Mouse (Mus musculus): ENCODE data around the gene Mrpl14. TPM values are rescaled to one million over a fixed set of nuclear protein-coding genes. Genes with fewer than 3 reads are reported as not detected.

Mrpl14 gene
- polyA plus RNA-seq, 1 experiment from 2014 or later = 150 TPM

DNA sequence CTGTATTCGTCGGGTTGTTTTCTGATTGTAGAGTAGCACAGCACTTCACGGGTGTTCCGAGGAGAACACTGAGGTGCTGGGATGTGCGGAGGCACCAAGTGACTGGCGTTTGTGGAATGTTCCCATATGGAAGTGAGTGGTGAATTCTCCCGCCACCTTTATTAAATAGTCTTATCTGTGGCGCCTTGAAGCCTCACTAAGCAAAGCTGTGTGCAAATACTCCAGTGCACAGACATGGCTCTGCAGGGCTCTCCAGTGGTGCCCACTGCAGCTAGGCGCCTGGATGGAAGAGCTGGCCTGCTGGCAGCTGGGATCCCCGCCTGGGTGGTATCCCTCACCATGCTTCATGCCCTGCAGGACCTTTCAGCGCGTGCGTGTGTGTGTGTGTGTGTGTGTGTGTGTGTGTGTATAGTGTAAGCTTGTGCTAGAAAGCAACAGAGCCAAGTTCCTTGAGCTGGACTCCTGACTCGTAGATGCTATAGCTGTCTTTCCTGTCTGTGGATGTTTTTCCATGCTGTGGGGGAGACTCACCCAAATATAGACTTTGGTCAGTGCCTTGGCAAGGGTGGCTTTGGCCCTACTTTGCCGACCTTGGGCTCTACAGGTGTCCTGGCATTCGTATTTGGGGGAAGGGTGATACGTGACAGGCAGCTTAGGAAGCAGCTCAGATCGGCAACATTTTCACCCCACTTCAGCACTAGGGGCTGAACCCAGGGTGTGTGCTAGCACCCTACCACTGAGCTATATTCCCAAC lies 7.9 kb downstream of the Mrpl14 start:
- 88% methylated on average over 18 of the region's 18 CpGs for WGBS
- Histone ChIP-seq H3K4me1 (replicated peaks) (peaks cover 22% of the 10 kb centered on the region; the same call in 1 of the 2 replicates), H3K27me3 (ENCODE audit: insufficient read depth, poor library complexity, severe bottlenecking) (no peaks in the 10 kb centered on the region), H3K36me3 (peaks cover 22% of the 10 kb centered on the region), H3K9me3 (no peaks in the 10 kb centered on the region), H3K27ac (no peak overlapping the region), H3K4me3 (no peak overlapping the region)
- no peak for DNase-seq (ENCODE audit: low spot score)

DNA sequence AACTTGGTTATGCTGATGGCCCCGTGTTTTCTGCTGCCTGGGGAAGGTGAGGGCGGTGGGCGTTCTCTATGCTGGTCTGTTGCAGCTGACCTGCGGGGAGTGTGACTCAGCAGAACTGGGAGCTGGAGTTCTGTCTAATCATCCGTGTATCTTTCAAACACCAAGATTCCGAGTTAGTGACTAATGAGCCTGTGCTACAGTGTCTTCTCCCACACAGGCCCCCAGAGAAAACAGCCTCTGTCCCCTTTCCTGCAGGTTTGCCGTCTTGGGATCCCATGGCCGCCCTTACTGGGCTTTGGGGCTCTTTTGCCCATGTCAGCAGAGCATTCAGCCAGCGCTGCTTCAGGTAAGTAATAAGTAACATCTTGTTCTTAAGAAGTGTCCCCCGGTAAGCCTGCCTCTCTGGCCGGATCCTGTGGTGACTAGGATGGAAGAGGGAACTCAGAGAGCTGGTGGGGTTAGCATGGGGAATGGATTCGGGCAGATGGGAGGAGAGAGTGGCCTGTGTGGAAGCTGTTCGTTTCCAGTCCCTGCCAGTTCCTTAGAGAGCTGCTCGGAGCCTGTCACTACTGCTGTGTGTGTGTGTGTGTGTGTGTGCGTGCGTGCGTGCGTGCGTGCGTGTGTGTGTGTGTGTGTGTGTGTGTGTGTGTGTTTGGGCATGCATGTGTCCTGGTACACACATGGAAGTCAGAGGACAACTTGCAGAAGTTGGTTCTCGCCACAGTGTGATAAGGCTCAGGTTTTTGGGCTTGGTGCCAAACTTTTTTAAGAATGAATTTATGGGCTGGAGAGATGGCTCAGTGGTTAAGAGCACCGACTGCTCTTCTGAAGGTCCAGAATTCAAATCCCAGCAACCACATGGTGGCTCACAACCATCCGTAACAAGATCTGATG lies 9.4 kb downstream of the Mrpl14 start:
- Histone ChIP-seq H3K4me3 (0 out of 2 replicates have a peak overlapping the region, but pooled peaks have one; percentile 6), H3K36me3 (peaks cover 29% of the 10 kb centered on the region), H3K27me3 (ENCODE audit: insufficient read depth, poor library complexity, severe bottlenecking) (no peaks in the 10 kb centered on the region), H3K9me3 (no peaks in the 10 kb centered on the region), H3K27ac (no peak overlapping the region; the same call in 1 of the 2 replicates), H3K4me1 (replicated peaks) (peaks cover 32% of the 10 kb centered on the region)
- 80% methylated on average over 23 of the region's 23 CpGs for WGBS
- no peak for DNase-seq (ENCODE audit: low spot score)

DNA sequence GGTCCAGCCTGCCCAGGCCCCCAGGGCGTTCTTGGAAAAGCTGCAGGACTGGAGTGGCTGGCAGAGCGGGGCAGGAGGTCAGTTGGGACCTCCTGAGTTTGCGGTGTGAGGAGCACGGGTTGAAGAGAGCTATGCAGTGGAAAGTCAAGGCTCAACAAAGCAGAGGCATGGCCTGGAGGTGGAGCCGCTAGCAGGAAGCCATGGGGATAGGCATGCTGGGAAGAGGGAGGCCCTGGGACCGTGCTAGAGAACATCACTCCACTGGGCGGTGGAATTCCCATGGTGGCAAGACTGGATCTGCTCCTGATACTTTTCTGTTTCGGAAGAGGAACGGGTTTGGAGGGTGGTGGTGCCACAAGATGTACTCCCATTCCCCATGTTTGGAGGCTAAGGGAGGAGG lies 10.9 kb downstream of the Mrpl14 start:
- peaks cover 44% of the 10 kb centered on the region for H3K4me1 ChIP-seq (replicated peaks)
- WGBS = 92% methylated on average over 9 of the region's 9 CpGs
- no peak for DNase-seq (ENCODE audit: low spot score)
- H3K9me3 ChIP-seq = no peaks in the 10 kb centered on the region
- H3K27me3 ChIP-seq (ENCODE audit: insufficient read depth, poor library complexity, severe bottlenecking) = no peaks in the 10 kb centered on the region
- H3K4me3 ChIP-seq = no peak overlapping the region
- peaks cover 29% of the 10 kb centered on the region for H3K36me3 ChIP-seq
- no peak overlapping the region for H3K27ac ChIP-seq

DNA sequence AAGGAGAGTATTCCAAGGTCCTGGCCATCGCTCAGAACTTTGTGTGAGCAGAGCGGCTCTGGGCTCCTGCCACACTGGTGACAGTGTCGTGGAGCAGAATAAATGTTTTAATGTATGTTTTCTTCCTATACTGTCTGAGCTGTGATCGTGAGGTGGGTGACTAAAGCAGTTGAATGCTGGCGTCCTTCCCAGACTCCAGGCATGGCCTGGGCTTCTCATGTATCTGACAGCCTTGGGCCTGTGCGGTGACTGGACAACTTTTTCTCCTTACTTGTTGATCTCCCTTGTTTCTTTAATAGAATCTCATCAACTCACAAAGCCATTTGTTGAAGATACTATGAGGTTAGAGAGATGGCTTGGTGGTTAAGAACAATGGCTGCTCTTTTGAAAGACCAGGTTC lies 12.2 kb downstream of the Mrpl14 start:
- no peak for DNase-seq (ENCODE audit: low spot score)
- no peak overlapping the region for H3K4me3 ChIP-seq
- H3K4me1 ChIP-seq (replicated peaks) = peaks cover 45% of the 10 kb centered on the region
- H3K27me3 ChIP-seq (ENCODE audit: insufficient read depth, poor library complexity, severe bottlenecking) = no peaks in the 10 kb centered on the region
- H3K9me3 ChIP-seq = no peaks in the 10 kb centered on the region
- H3K27ac ChIP-seq = no peak overlapping the region
- WGBS = 95% methylated on average over 6 of the region's 6 CpGs
- peaks cover 29% of the 10 kb centered on the region for H3K36me3 ChIP-seq

DNA sequence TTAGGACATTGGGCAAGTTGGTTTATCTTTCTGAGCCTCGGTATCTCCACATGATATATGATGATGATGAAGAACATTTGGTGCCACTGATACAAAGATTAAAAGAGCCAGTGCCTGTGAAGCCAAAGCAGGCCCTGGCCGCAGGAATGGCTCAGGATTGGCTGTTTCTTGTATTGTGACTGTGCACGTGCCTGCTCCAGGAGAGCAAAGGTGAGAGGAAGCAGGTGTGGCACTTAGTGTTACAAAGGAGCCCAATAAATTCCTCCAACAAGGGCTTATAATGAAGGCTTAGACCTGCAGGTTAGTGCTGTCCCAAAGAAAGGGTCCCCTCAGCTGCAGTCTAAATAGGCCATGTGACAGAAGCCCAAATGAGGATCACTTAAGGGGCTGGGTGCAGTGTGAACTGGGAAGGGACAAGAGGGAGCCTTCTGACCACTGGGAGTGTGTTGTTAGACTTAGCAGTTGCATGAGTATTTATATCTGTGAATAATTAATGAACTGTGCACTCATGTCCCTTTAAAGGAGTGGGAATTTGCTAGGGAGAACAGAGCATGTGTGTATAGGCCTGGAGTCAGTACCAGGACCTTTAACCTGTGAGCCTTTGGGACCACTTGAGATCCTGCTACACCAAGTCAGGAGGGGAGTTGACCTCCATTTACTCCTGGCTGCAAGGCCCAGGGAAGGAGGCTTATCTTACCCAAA lies 13.1 kb downstream of the Mrpl14 start:
- no peaks in the 10 kb centered on the region for H3K27me3 ChIP-seq (ENCODE audit: insufficient read depth, poor library complexity, severe bottlenecking)
- peaks cover 29% of the 10 kb centered on the region for H3K36me3 ChIP-seq
- no peak overlapping the region for H3K4me3 ChIP-seq
- H3K27ac ChIP-seq = no peak overlapping the region
- H3K4me1 ChIP-seq (replicated peaks) = peaks cover 37% of the 10 kb centered on the region
- 90% methylated on average over 3 of the region's 3 CpGs for WGBS
- H3K9me3 ChIP-seq = no peaks in the 10 kb centered on the region
- no peak for DNase-seq (ENCODE audit: low spot score)

DNA sequence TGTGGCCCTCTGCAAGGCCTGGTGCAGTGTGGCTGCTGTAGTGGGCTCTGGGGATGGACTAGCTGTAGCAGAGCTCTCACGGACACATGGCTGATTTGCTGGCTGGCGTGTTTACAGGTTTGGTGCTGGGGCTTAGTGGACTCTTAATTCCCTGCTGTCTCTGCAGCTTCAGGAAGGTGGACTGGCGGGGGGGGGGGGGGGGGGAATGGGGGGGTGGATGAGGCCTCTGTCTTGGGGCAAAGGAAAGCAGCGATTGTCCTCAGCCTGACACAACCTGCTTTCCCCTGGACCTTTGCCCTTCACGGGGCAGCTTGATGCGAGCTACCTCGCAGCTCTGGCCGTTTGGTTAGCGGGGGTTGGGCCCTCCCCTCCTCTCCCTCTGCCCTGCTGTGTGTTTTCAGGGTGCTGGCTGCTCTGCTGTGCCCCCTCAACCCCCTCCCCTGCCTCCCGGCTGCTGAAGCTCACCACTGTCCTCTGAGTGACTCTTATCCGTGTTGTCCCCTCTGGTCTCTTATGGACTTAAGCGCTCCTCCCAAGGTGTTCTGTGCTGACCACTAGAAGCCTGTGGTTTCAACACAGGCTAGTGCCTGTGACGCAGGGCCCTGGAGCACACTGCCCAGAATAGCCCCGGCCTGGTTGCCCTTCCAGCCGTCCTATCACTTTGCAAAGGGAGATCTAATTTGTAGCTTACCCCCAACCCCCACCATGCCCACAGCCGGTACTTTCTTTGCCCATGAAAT lies 14.5 kb downstream of the Mrpl14 start:
- whole genome bisulfite sequencing = 57% methylated on average over 9 of the region's 16 CpGs
- Histone ChIP-seq H3K4me1 (replicated peaks) (peaks cover 31% of the 10 kb centered on the region), H3K27me3 (ENCODE audit: insufficient read depth, poor library complexity, severe bottlenecking) (no peaks in the 10 kb centered on the region), H3K36me3 (peaks cover 29% of the 10 kb centered on the region), H3K9me3 (no peaks in the 10 kb centered on the region), H3K27ac (peak overlapping the region; percentile 62), H3K4me3 (no peak overlapping the region)
- no peak for DNase-seq (ENCODE audit: low spot score)

DNA sequence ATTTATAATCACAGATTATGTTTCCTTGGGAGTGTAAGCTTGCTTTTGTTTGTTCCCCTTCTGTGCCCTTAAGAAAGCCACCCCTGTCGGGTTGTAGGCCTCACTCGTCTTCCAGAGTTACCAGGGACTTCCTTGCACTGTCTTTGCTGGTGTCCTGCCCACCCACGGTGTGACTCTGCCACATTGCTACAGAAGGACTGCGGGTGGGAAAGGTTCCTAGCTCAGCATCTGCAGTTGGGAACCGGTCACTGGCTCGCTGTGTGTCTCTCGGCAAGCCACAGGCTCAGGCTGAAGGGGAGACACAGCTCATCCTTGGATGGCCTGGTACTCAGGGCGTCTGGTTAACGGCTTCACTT lies 15.1 kb downstream of the Mrpl14 start:
- H3K4me3 ChIP-seq = no peak overlapping the region
- H3K36me3 ChIP-seq = peaks cover 28% of the 10 kb centered on the region
- H3K4me1 ChIP-seq (replicated peaks) = peaks cover 31% of the 10 kb centered on the region
- WGBS = 74% methylated on average over 9 of the region's 9 CpGs
- no peaks in the 10 kb centered on the region for H3K9me3 ChIP-seq
- DNase-seq (ENCODE audit: low spot score) = no peak
- peak overlapping the region; percentile 62 for H3K27ac ChIP-seq
- no peaks in the 10 kb centered on the region for H3K27me3 ChIP-seq (ENCODE audit: insufficient read depth, poor library complexity, severe bottlenecking)

DNA sequence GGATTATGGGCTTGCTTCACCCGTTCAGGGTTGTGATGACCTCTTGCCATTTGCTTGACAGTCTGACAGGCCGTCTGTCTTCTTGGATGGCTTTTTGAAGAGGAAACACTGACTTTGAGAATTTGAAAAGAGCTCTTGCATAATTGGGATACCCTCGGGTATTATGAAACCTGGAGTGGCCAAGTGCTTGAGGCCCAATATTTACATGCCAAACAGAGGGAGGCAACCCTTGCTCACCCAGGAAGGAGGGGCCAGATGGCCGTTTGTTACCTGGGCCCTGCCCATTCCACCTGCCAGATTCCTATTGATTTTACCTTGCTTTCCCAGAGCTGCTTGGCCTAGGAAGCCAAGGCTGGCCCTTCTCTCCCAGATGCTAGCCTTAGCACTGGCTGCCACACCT lies 16.1 kb downstream of the Mrpl14 start:
- DNase-seq (ENCODE audit: low spot score) = no peak
- Histone ChIP-seq H3K4me1 (replicated peaks) (peaks cover 31% of the 10 kb centered on the region), H3K4me3 (no peak overlapping the region), H3K27me3 (ENCODE audit: insufficient read depth, poor library complexity, severe bottlenecking) (no peaks in the 10 kb centered on the region), H3K36me3 (peaks cover 18% of the 10 kb centered on the region), H3K9me3 (no peaks in the 10 kb centered on the region), H3K27ac (no peak overlapping the region)
- WGBS = 60% methylated on average over 4 of the region's 4 CpGs

DNA sequence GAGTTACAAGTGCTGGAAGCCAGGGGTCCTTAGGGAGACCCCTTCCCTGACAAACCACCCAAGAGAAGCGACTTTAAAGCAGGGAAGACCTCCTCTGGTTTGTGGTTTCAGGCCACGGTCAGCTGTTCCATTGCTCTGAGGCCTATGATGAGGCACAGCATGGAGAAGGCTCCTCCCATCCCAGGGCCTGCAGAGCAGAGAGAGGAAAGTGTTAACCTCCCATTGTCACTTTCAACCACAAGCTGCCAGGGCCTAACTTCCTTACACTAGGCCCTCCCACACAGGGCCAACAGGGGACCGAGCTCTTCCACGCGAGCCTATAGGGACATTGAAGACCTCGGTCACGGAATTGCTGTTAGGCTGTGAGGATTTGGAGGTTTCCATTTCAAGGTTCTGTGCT lies 17.1 kb downstream of the Mrpl14 start:
- Histone ChIP-seq H3K9me3 (no peaks in the 10 kb centered on the region), H3K27me3 (ENCODE audit: insufficient read depth, poor library complexity, severe bottlenecking) (no peaks in the 10 kb centered on the region), H3K4me3 (no peak overlapping the region), H3K36me3 (peaks cover 13% of the 10 kb centered on the region), H3K27ac (no peak overlapping the region), H3K4me1 (replicated peaks) (peaks cover 31% of the 10 kb centered on the region)
- no peak for DNase-seq (ENCODE audit: low spot score)
- whole genome bisulfite sequencing = 61% methylated on average over 7 of the region's 7 CpGs

DNA sequence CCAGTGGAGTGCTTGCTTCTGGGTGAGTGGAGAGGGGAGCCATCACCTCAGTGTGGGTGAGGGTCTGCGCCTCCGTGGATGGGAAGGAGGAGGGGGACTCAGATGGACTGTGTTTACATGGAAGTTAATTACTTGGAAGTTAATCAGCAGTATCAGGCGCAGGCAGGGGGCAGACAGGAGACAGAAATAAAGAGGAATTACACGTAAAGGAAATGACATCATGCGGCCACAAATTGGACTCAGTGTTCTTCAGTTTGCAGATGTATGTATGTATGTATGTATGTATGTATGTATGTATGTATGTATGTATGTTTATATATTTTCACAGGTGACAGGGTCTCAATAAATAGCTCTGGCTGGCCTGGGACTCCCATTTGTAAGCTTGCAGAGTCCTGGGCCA lies 20.7 kb downstream of the Mrpl14 start:
- Histone ChIP-seq H3K4me1 (replicated peaks) (peaks cover 9% of the 10 kb centered on the region), H3K9me3 (no peaks in the 10 kb centered on the region), H3K27me3 (ENCODE audit: insufficient read depth, poor library complexity, severe bottlenecking) (no peaks in the 10 kb centered on the region), H3K4me3 (no peak overlapping the region), H3K36me3 (no peaks in the 10 kb centered on the region), H3K27ac (no peak overlapping the region)
- 87% methylated on average over 5 of the region's 5 CpGs for WGBS
- no peak for DNase-seq (ENCODE audit: low spot score)

DNA sequence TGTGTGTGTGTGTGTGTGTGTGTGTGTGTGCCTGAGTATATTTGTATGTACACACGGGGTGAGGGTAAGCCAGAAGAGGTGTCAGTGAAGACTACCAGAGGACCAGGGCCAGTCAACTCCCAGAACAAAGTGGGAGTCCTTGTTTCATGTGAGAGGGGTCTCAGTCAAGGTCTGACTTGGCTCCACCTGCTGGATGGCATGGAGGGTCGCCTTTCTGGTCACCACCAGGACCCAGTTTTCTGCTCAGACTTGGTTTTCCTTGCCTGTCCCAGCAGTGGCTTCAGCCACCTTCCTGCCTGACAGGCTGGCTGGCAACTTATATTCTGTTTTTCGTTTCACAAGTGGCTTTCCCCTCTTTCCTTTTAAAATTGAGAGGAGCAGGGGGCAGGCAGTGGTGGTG lies 21.3 kb downstream of the Mrpl14 start:
- WGBS = 34% methylated on average over 3 of the region's 3 CpGs
- DNase-seq (ENCODE audit: low spot score) = no peak
- no peaks in the 10 kb centered on the region for H3K9me3 ChIP-seq
- H3K27ac ChIP-seq = no peak overlapping the region
- H3K4me3 ChIP-seq = no peak overlapping the region
- no peaks in the 10 kb centered on the region for H3K27me3 ChIP-seq (ENCODE audit: insufficient read depth, poor library complexity, severe bottlenecking)
- peaks cover 3% of the 10 kb centered on the region for H3K4me1 ChIP-seq (replicated peaks)
- no peaks in the 10 kb centered on the region for H3K36me3 ChIP-seq

DNA sequence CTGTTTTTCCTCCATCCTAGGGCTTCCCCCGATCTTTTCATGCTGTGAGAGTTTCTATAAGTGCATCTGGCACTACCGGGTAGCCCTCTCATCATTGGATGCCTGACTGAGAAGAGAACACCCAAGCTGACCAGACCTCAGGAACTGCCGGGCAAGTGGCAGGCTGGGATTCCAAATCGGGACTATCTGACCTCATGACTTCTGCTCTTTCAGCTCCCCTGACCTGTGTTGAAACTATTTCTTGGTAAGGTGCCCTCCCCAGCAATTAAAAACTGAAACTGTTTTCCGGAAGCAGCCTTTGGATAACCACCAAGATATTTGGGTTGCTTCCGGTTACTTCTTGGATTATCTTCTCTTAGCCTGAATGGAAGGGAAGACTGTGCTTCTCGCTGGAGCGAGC lies 22.1 kb downstream of the Mrpl14 start:
- DNase-seq (ENCODE audit: low spot score) = no peak
- WGBS = 85% methylated on average over 8 of the region's 8 CpGs
- H3K36me3 ChIP-seq = no peaks in the 10 kb centered on the region
- H3K27ac ChIP-seq = no peak overlapping the region
- no peaks in the 10 kb centered on the region for H3K27me3 ChIP-seq (ENCODE audit: insufficient read depth, poor library complexity, severe bottlenecking)
- H3K9me3 ChIP-seq = no peaks in the 10 kb centered on the region
- no peaks in the 10 kb centered on the region for H3K4me1 ChIP-seq (replicated peaks)
- H3K4me3 ChIP-seq = no peak overlapping the region
